Mouse (Mus musculus): ENCODE data around the gene Rnf225.

DNA sequence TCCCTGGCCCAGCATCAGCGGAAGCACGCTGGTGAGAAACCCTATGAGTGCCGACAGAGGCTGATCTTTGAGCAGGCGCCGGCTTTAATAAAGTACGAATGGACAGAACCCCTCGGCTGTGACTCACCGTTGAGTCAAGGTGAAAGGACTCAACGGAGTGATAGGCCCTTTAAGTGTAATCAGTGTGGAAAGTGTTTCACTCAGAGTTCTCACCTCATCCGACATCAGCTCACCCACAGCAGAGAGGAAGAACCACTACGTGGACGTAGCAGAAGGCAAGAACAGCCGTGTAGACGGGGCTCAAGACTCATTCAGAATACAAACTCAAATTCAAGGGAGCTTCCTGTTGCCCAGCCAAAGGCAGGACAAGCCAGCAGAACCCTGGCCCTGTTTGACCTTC lies 36.3 kb upstream of the Rnf225 start:
- no peak for TF ChIP-seq CTCF (IDR thresholded peaks at IDR 0.05; ENCODE audit: borderline replicate concordance, insufficient read depth, low read depth, low read length)
- no peak for TF ChIP-seq POLR2A (IDR thresholded peaks at IDR 0.05; ENCODE audit: borderline replicate concordance, insufficient read depth, low read length)
